Mouse (Mus musculus): ENCODE measurements around the gene Gaa. TPM values are rescaled to one million over a fixed set of nuclear protein-coding genes. Genes with fewer than 3 reads are reported as not detected.
A peak's percentile ranks its signal among the peaks of the same experiment; 100 is the strongest.
"Not testable (repeated sequence)": the region's sequence is repeated elsewhere in the genome, so short reads cannot be mapped to it uniquely, and the experiment has no call there.

The Gaa gene
- polyA plus RNA-seq, 1 experiment from 2014 or later: 64.6 TPM

- no peaks in the 10 kb centered on the region for H3K9me3 ChIP-seq (replicated peaks; ENCODE audit: low read length)
- no peak overlapping the region for H3K9ac ChIP-seq (ENCODE audit: low read depth, low read length)
- no peak for TF ChIP-seq CTCF (IDR thresholded peaks at IDR 0.05; ENCODE audit: low read depth)
- DNase-seq (ENCODE audit: low spot score): no peak
- H3K4me2 ChIP-seq (ENCODE audit: low read length): no peak overlapping the region
- no peak overlapping the region for H3K4me3 ChIP-seq (replicated peaks; ENCODE audit: low read depth, low read length)
- no peak for ATAC-seq (replicated peaks; ENCODE audit: low FRiP score, low read depth)
- no peaks in the 10 kb centered on the region for H3K36me3 ChIP-seq (ENCODE audit: insufficient read depth, low read length)
- 85% methylated on average over 8 of the region's 8 CpGs for WGBS
- peaks cover 18% of the 10 kb centered on the region for H3K4me1 ChIP-seq (replicated peaks; ENCODE audit: insufficient read depth, low read length)
- no peaks in the 10 kb centered on the region for H3K27me3 ChIP-seq (ENCODE audit: insufficient read depth, low read length)
- no peak overlapping the region for H3K27ac ChIP-seq
Observed at GRCm38 (mm10) chr11:119259977-119260376, 7.7 kb upstream of the Gaa start.

GRCm38 (mm10) chr11:119264413-119264812, 3.3 kb upstream of the Gaa start:
- ATAC-seq (replicated peaks; ENCODE audit: low FRiP score, low read depth): no peak

GRCm38 (mm10) chr11:119265811-119266210, 1.9 kb upstream of the Gaa start:
- H3K4me3 ChIP-seq (replicated peaks; ENCODE audit: low read depth, low read length): no peak overlapping the region
- no peak overlapping the region for H3K4me2 ChIP-seq (ENCODE audit: low read length)
- no peaks in the 10 kb centered on the region for H3K4me1 ChIP-seq (replicated peaks; ENCODE audit: insufficient read depth, low read length)
- no peak for ATAC-seq (replicated peaks; ENCODE audit: low FRiP score, low read depth)
- no peaks in the 10 kb centered on the region for H3K27me3 ChIP-seq (ENCODE audit: insufficient read depth, low read length)
- WGBS: 81% methylated on average over 7 of the region's 7 CpGs
- no peak for DNase-seq (ENCODE audit: low spot score)
- no peak overlapping the region for H3K27ac ChIP-seq
- no peak overlapping the region for H3K9ac ChIP-seq (ENCODE audit: low read depth, low read length)
- no peak for TF ChIP-seq CTCF (IDR thresholded peaks at IDR 0.05; ENCODE audit: low read depth)
- H3K9me3 ChIP-seq (replicated peaks; ENCODE audit: low read length): no peaks in the 10 kb centered on the region
- no peaks in the 10 kb centered on the region for H3K36me3 ChIP-seq (ENCODE audit: insufficient read depth, low read length)

More at GRCm38 (mm10) chr11:119264413-119264812, 3.3 kb upstream of the Gaa start:
- TF ChIP-seq CTCF (IDR thresholded peaks at IDR 0.05; ENCODE audit: low read depth): no peak
- no peak for DNase-seq (ENCODE audit: low spot score)
- Histone ChIP-seq H3K4me3 (replicated peaks; ENCODE audit: low read depth, low read length) (no peak overlapping the region), H3K4me1 (replicated peaks; ENCODE audit: insufficient read depth, low read length) (no peaks in the 10 kb centered on the region), H3K36me3 (ENCODE audit: insufficient read depth, low read length) (no peaks in the 10 kb centered on the region), H3K9me3 (replicated peaks; ENCODE audit: low read length) (no peaks in the 10 kb centered on the region), H3K27ac (no peak overlapping the region), H3K9ac (ENCODE audit: low read depth, low read length) (no peak overlapping the region), H3K27me3 (ENCODE audit: insufficient read depth, low read length) (no peaks in the 10 kb centered on the region), H3K4me2 (ENCODE audit: low read length) (no peak overlapping the region)
- 91% methylated on average over 13 of the region's 13 CpGs for WGBS

GRCm38 (mm10) chr11:119267241-119267674, 429 bp upstream of the Gaa start:
- TF ChIP-seq CTCF (IDR thresholded peaks at IDR 0.05; ENCODE audit: low read depth): no peak
- Histone ChIP-seq H3K9me3 (replicated peaks; ENCODE audit: low read length) (no peaks in the 10 kb centered on the region), H3K9ac (ENCODE audit: low read depth, low read length) (peak overlapping the region; percentile 73; the same call in 1 of the 2 replicates), H3K4me3 (replicated peaks; ENCODE audit: low read depth, low read length) (no peak overlapping the region), H3K27ac (peak overlapping the region; percentile 36; the same call in 1 of the 2 replicates), H3K4me2 (ENCODE audit: low read length) (peak overlapping the region; percentile 99), H3K36me3 (ENCODE audit: insufficient read depth, low read length) (no peaks in the 10 kb centered on the region), H3K4me1 (replicated peaks; ENCODE audit: insufficient read depth, low read length) (no peaks in the 10 kb centered on the region), H3K27me3 (ENCODE audit: insufficient read depth, low read length) (no peaks in the 10 kb centered on the region)
- WGBS: 38% methylated on average over 6 of the region's 6 CpGs
- DNase-seq (ENCODE audit: low spot score) (no peak), ATAC-seq (replicated peaks; ENCODE audit: low FRiP score, low read depth) (peak; percentile 25)

DNA sequence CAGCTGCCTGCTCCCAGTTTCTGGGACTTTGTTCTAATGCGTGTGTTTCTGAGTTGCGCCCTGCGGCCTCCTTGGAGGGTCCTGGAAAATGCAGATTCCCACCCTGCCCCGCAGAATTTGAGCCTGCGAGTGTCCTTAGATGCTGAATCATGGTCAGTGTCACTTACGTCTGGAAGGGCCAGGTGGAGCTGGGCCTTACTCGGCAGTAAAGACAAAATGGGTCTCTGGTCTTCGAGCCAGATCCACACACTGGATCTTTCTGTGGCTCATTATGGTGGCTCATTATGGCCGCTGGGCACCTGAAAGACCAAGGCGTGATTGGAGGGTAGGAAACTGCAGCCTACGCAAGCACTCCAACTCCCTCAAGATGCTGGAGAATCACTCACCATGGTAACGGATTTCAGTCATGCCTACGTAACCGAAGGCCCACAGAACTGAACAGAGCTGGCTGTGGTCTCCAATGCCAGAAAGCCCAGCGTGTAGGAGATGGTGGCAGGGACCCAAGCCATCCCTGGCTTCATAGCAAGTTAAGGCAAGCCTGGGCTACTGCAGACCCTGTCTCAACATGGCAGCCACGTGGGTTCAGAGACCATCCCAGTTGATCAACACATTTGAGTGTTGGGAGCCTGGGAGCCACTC, 989 bp downstream of the Gaa start:
- Histone ChIP-seq H3K4me2 (ENCODE audit: low read length) (peak overlapping the region; percentile 99), H3K27ac (no peak overlapping the region; the same call in 1 of the 2 replicates), H3K27me3 (ENCODE audit: insufficient read depth, low read length) (no peaks in the 10 kb centered on the region), H3K9ac (ENCODE audit: low read depth, low read length) (peak overlapping the region; percentile 73), H3K9me3 (replicated peaks; ENCODE audit: low read length) (no peaks in the 10 kb centered on the region), H3K36me3 (ENCODE audit: insufficient read depth, low read length) (0 out of 2 replicates have a peak, but pooled peaks cover 3% of the 10 kb centered on the region), H3K4me1 (replicated peaks; ENCODE audit: insufficient read depth, low read length) (no peaks in the 10 kb centered on the region), H3K4me3 (replicated peaks; ENCODE audit: low read depth, low read length) (peak overlapping the region; percentile 67)
- DNase-seq (ENCODE audit: low spot score) (no peak), ATAC-seq (replicated peaks; ENCODE audit: low FRiP score, low read depth) (no peak)
- WGBS: 75% methylated on average over 16 of the region's 16 CpGs
- TF ChIP-seq CTCF (IDR thresholded peaks at IDR 0.05; ENCODE audit: low read depth): no peak

- H3K9ac ChIP-seq (ENCODE audit: low read depth, low read length); DNase-seq (ENCODE audit: low spot score): not testable (repeated sequence)
- peak; percentile 72 for TF ChIP-seq CTCF (IDR thresholded peaks at IDR 0.05; ENCODE audit: low read depth)
Observed at GRCm38 (mm10) chr11:119272492-119272891, 4.8 kb downstream of the Gaa start.

More at GRCm38 (mm10) chr11:119272492-119272891, 4.8 kb downstream of the Gaa start:
- peaks cover 14% of the 10 kb centered on the region; the same call in 1 of the 2 replicates for H3K36me3 ChIP-seq (ENCODE audit: insufficient read depth, low read length)
- WGBS: 68% methylated on average over 3 of the region's 3 CpGs
- H3K4me2 ChIP-seq (ENCODE audit: low read length); ATAC-seq (replicated peaks; ENCODE audit: low FRiP score, low read depth); H3K27me3 ChIP-seq (ENCODE audit: insufficient read depth, low read length); H3K9me3 ChIP-seq (replicated peaks; ENCODE audit: low read length); H3K4me1 ChIP-seq (replicated peaks; ENCODE audit: insufficient read depth, low read length); H3K4me3 ChIP-seq (replicated peaks; ENCODE audit: low read depth, low read length); H3K27ac ChIP-seq: not testable (repeated sequence)

All from kidney, postnatal 0 days (tissue).